Mouse (Mus musculus) cerebellum, adult 2 months (tissue): ENCODE measurements around the gene Atp2b4. TPM values are rescaled to one million over a fixed set of nuclear protein-coding genes. Genes with fewer than 3 reads are reported as not detected.

Experiments
- DNase-seq, 2 experiments: peaks; one replicate each; pipeline ENCODE4 v3.0.0; 2021
- H3K27ac ChIP-seq: fragments of 200-500 bp; 2 replicates; pipeline ENCODE4 v1.5.1; 2012; ENCODE audit warnings: low read length, control low read depth, inconsistent platforms; ENCODE audit not compliant: insufficient read depth
- H3K27me3 ChIP-seq: fragments of 200-500 bp; 2 replicates; pipeline ENCODE4 v1.6.1; 2012; ENCODE audit warnings: inconsistent platforms, mild to moderate bottlenecking, low read length, moderate library complexity; ENCODE audit not compliant: control insufficient read depth, insufficient read depth
- H3K4me1 ChIP-seq: fragments of 200-500 bp; 2 replicates; pipeline ENCODE4 v1.6.1; 2011; ENCODE audit warnings: low read length; ENCODE audit not compliant: control insufficient read depth, insufficient read depth
- H3K4me3 ChIP-seq: fragments of 200-500 bp; replicated peaks from 2 replicates; pipeline ENCODE3; 2011; ENCODE audit warnings: mild to moderate bottlenecking, low read depth, low read length, control low read depth; ENCODE audit not compliant: insufficient read depth
- CTCF ChIP-seq: fragments of 200-500 bp; IDR thresholded peaks from 2 replicates; pipeline ENCODE4 v1.5.1; 2011; ENCODE audit warnings: low read depth, mild to moderate bottlenecking, control low read depth, low read length, moderate library complexity, borderline replicate concordance; ENCODE audit not compliant: insufficient read depth
- POLR2A ChIP-seq: fragments of 200-500 bp; IDR thresholded peaks from 2 replicates; pipeline ENCODE4 v1.6.1; 2011; ENCODE audit warnings: low read length, control low read depth, borderline replicate concordance; ENCODE audit not compliant: insufficient read depth
- WGBS: fragments of 180-500 bp; shearing (Covaris S2); methylation state at CpG from one replicate; pipeline ENCODE4 v1.1.7; 2018; 5-methylcytosine and 5-hydroxymethylcytosine counted together
- polyA plus RNA-seq: library from polyadenylated mRNA; depleted of rRNA; stranded (reverse); fragments of >200 nt; gene quantifications from 2 replicates; pipeline ENCODE4 v1.2.3, GENCODE M21; 2012

The Atp2b4 gene
- polyA plus RNA-seq, 1 experiment = 18.7 TPM

DNA sequence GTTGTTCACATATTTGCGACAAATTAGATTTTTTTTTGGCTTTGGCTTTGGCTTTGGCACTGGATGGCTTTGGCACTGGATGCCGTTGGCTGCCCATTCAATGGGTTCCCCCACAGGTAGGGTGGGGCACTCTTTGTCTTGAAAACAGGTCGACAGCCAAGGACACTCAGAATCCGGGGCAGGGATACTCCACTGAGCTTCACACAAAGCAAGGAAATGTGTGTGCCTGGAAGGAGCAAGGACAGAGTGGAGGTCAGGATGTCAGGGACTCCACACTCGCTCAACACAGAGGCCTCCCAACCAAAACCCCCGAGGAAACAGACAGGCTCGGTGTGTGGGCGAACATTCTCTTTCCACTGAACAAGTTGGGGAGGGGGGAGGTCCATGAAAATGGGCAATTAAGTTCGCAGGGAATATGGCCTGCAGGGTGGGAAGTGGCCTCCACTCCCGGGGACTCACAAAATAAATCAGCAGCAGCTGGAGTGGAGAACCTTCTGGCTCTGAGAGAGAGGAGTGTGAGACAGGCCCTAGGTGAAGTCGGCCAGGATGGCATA is 58.9 kb downstream of the Atp2b4 start:
- TF ChIP-seq POLR2A = no peak

GRCm38 (mm10) chr1:133741171-133741570 is 59.7 kb downstream of the Atp2b4 start:
- Histone ChIP-seq H3K27me3 (no peaks in the 10 kb centered on the region), H3K27ac (no peak overlapping the region), H3K4me3 (no peak overlapping the region), H3K4me1 (peaks cover 43% of the 10 kb centered on the region)
- TF ChIP-seq POLR2A (no peak), CTCF (no peak)
- 85% methylated on average over 6 of the region's 6 CpGs for WGBS
- DNase-seq = no peak

More for the DNA sequence above, 58.9 kb downstream of the Atp2b4 start:
- Histone ChIP-seq H3K4me3 (no peak overlapping the region), H3K27ac (no peak overlapping the region), H3K27me3 (no peaks in the 10 kb centered on the region), H3K4me1 (peaks cover 38% of the 10 kb centered on the region)
- peak; percentile 19 to 25 for DNase-seq
- 48% methylated on average over 11 of the region's 11 CpGs for WGBS

- no peak overlapping the region for H3K27ac ChIP-seq
Observed at GRCm38 (mm10) chr1:133736664-133737063, 64.2 kb downstream of the Atp2b4 start.

GRCm38 (mm10) chr1:133735995-133736652 is 64.7 kb downstream of the Atp2b4 start:
- WGBS = 24% methylated on average over 17 of the region's 17 CpGs
- peak; percentile 99 for TF ChIP-seq CTCF
- TF ChIP-seq POLR2A = no peak
- H3K27me3 ChIP-seq = no peaks in the 10 kb centered on the region
- peak; percentile 73 to 77 for DNase-seq
- H3K27ac ChIP-seq = no peak overlapping the region
- no peak overlapping the region for H3K4me3 ChIP-seq
- H3K4me1 ChIP-seq = peaks cover 5% of the 10 kb centered on the region; the same call in 1 of the 2 replicates

More at GRCm38 (mm10) chr1:133736664-133737063, 64.2 kb downstream of the Atp2b4 start:
- WGBS = 65% methylated on average over 7 of the region's 7 CpGs
- Histone ChIP-seq H3K27me3 (no peaks in the 10 kb centered on the region), H3K4me3 (no peak overlapping the region), H3K4me1 (peaks cover 6% of the 10 kb centered on the region; the same call in 1 of the 2 replicates)
- no peak for TF ChIP-seq CTCF
- TF ChIP-seq POLR2A = no peak
- peak in 1 of 2 experiments; percentile 16 for DNase-seq

DNA sequence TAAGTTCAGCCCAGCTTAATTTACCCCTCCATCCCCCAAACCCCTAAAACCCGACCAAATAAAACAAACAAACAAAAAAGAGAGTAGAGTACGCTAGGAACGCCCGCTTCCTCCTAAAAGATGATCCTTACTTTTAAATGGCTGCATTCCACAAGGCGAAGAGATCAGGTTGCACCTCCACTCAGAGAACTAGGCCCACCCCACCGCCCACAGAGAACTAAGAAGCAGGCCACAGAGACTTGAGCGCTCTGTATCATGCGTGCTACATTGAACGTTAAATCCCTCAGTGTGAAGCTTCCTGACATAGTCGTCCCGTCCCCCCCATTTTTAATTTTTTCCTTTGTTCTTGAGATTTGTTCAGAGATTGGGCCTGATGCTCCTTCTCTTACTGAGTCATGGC is 68.0 kb downstream of the Atp2b4 start:
- 88% methylated on average over 11 of the region's 11 CpGs for WGBS
- DNase-seq = no peak
- Histone ChIP-seq H3K27ac (no peak overlapping the region), H3K4me1 (peaks cover 5% of the 10 kb centered on the region; the same call in 1 of the 2 replicates), H3K4me3 (no peak overlapping the region), H3K27me3 (no peaks in the 10 kb centered on the region)
- TF ChIP-seq CTCF (no peak), POLR2A (no peak)

GRCm38 (mm10) chr1:133728339-133728738 is 72.5 kb downstream of the Atp2b4 start:
- 88% methylated on average over 7 of the region's 7 CpGs for WGBS
- TF ChIP-seq CTCF = no peak
- TF ChIP-seq POLR2A = no peak
- no peaks in the 10 kb centered on the region for H3K27me3 ChIP-seq
- no peak overlapping the region for H3K4me3 ChIP-seq
- H3K4me1 ChIP-seq = no peaks in the 10 kb centered on the region
- no peak for DNase-seq
- no peak overlapping the region for H3K27ac ChIP-seq

GRCm38 (mm10) chr1:133720342-133720741 is 80.5 kb downstream of the Atp2b4 start:
- Histone ChIP-seq H3K4me1 (peaks cover 6% of the 10 kb centered on the region; the same call in 1 of the 2 replicates), H3K27ac (no peak overlapping the region), H3K27me3 (no peaks in the 10 kb centered on the region; the same call in 1 of the 2 replicates), H3K4me3 (no peak overlapping the region)
- TF ChIP-seq POLR2A (no peak), CTCF (no peak)
- 86% methylated on average over 7 of the region's 7 CpGs for WGBS
- DNase-seq = no peak

- TF ChIP-seq POLR2A (no peak), CTCF (no peak)
- Histone ChIP-seq H3K27ac (no peak overlapping the region), H3K4me1 (peaks cover 6% of the 10 kb centered on the region; the same call in 1 of the 2 replicates), H3K27me3 (no peaks in the 10 kb centered on the region; the same call in 1 of the 2 replicates), H3K4me3 (no peak overlapping the region)
- WGBS = 37% methylated on average over 8 of the region's 8 CpGs
- DNase-seq = no peak
Observed at GRCm38 (mm10) chr1:133718786-133719185, 82.1 kb downstream of the Atp2b4 start.
